Mouse (Mus musculus): ENCODE measurements at regions not wholly inside any gene's neighbourhood (a gene's known extent, or its start where the extent isn't known, plus 50 kb on each side); places are given as distances from the start of the nearest gene placed in this dataset.

DNA sequence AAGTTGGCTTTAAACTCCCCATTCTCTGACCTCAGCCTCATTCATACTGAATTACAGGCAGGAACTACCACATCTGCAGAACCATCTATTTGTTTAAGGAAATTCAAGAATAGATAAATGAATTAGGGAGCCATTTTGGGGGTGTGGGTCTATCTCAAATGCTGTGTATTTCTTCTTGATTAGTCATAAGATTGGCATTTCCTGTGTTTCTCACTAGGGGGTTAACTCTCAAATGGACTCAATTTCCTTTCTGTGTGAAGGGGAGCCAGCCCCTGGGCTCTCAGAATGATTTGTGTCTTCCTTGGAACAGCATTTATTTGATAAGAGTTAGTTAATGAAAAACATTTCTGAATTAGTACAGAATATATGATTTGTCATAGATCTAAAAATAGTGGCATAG, 196.8 kb upstream of the Nbea start:
- no peak for TF ChIP-seq TCF12 (IDR thresholded peaks at IDR 0.05; ENCODE audit: low read depth, low read length)
- no peak for TF ChIP-seq ELF1 (IDR thresholded peaks at IDR 0.05; ENCODE audit: low read depth, low read length)
- no peak for TF ChIP-seq TAL1 (IDR thresholded peaks at IDR 0.05; ENCODE audit: low read length)
- no peak for TF ChIP-seq CTCF (IDR thresholded peaks at IDR 0.05 in 2 of 3, conservative IDR thresholded peaks at IDR 0.05 in 1 of 3; ENCODE audit: control insufficient read depth in 1 of 3, insufficient read depth in 1 of 3, low read depth in 2 of 3, low read length in 3 of 3, poor library complexity in 1 of 3, severe bottlenecking in 1 of 3)
- no peak for TF ChIP-seq E2F4 (IDR thresholded peaks at IDR 0.05; ENCODE audit: borderline replicate concordance, low read depth, low read length)
- TF ChIP-seq UBTF (IDR thresholded peaks at IDR 0.05; ENCODE audit: borderline replicate concordance, insufficient read depth, low read depth, low read length), result no peak
